Mouse (Mus musculus): ENCODE measurements at regions not wholly inside any gene's neighbourhood (a gene's known extent, or its start where the extent isn't known, plus 50 kb on each side); places are given as distances from the start of the nearest gene placed in this dataset.

DNA sequence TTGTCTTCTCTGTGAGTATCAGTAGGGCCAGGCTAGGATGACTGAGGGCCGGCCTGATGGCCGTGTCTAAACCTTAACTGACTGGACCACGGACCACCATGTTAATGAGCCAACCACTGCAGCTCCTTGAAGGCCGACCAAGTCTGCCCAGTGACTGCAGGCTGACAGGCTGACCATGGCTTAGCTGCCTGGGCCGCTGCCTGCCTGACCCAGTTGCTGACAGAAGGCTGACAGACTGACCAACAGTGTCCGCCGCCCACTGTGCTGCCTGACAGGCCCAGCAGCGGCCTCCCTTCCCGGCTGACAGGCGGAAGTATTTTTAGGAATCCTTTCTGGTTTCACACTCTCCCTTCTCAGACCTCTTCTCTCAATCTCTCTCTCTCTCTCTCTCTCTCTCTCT lies 124.3 kb upstream of the Pcbd1 start:
- no peak for TF ChIP-seq CTCF (IDR thresholded peaks at IDR 0.05; ENCODE audit: low read depth)
- TF ChIP-seq EP300 (IDR thresholded peaks at IDR 0.05; ENCODE audit: low read depth): no peak

Measured in liver, postnatal 0 days (tissue).